Mouse (Mus musculus) liver, postnatal 0 days (tissue): Measurements from ENCODE around the gene Sp7. TPM values are rescaled to one million over a fixed set of nuclear protein-coding genes. Genes with fewer than 3 reads are reported as not detected.

ENCODE experiments used
- ATAC-seq: fragments of 200-750 bp; cut with Nextera tagmentation; 2 replicates; pipeline ENCODE4 v1.8.0; 2017; ENCODE audit warnings: mild to moderate bottlenecking, moderate library complexity
- DNase-seq: peaks from one replicate; pipeline ENCODE4 v3.0.0-alpha.2; 2016
- H3K27ac ChIP-seq: fragments of 300-500 bp; sonication (generic); 2 replicates; pipeline ENCODE4 v1.5.1; 2014; ENCODE audit warnings: antibody characterized with exemption, moderate library complexity, mild to moderate bottlenecking, low read depth
- H3K27me3 ChIP-seq: fragments of 300-500 bp; sonication (generic); 2 replicates; pipeline ENCODE4 v1.6.1; 2014; ENCODE audit warnings: low read length, control low read depth, mixed read lengths; ENCODE audit not compliant: insufficient read depth
- H3K36me3 ChIP-seq: fragments of 300-500 bp; sonication (generic); replicated peaks from 2 replicates; pipeline ENCODE4 v1.6.1; 2014; ENCODE audit warnings: mild to moderate bottlenecking, control low read depth, low read length, moderate library complexity, mixed read lengths; ENCODE audit not compliant: insufficient read depth
- H3K4me1 ChIP-seq: fragments of 300-500 bp; sonication (generic); 2 replicates; pipeline ENCODE4 v1.6.1; 2014; ENCODE audit warnings: antibody characterized with exemption, mild to moderate bottlenecking, control low read depth; ENCODE audit not compliant: insufficient read depth
- H3K4me2 ChIP-seq: fragments of 300-500 bp; sonication (generic); 2 replicates; pipeline ENCODE4 v1.6.1; 2014; ENCODE audit warnings: low read depth, mild to moderate bottlenecking, low read length, moderate library complexity, mixed read lengths
- H3K4me3 ChIP-seq: fragments of 300-500 bp; sonication (generic); 2 replicates; pipeline ENCODE4 v1.5.1; 2014; ENCODE audit warnings: low read depth, low read length
- H3K9ac ChIP-seq: fragments of 300-500 bp; sonication (generic); replicated peaks from 2 replicates; pipeline ENCODE4 v1.6.1; 2014; ENCODE audit warnings: mild to moderate bottlenecking, moderate library complexity
- H3K9me3 ChIP-seq: fragments of 300-500 bp; sonication (generic); 2 replicates; pipeline ENCODE4 v1.6.1; 2016; ENCODE audit warnings: mild to moderate bottlenecking, control low read depth, low read length, mixed read lengths
- CTCF ChIP-seq: sonication (generic); IDR thresholded peaks from 2 replicates; pipeline ENCODE4 v1.5.1; 2016; ENCODE audit warnings: antibody characterized with exemption, low read depth
- EP300 ChIP-seq: IDR thresholded peaks from 2 replicates; pipeline ENCODE4 v1.6.1; 2016; ENCODE audit warnings: antibody characterized with exemption, low read depth, mild to moderate bottlenecking
- WGBS: fragments of 180-500 bp; shearing (Covaris S2); extraction: QIAGEN DNeasy Blood & Tissue Kit; methylation state at CpG from one replicate; pipeline ENCODE4 v1.1.7; 2014; ENCODE audit not compliant: insufficient replicate concordance; 5-methylcytosine and 5-hydroxymethylcytosine counted together
- polyA plus RNA-seq: library from polyadenylated mRNA; unstranded; fragments of >200 nt; fragmentation: Nextera tagmentation; extraction: Ambion mirVana; gene quantifications from 2 replicates; pipeline ENCODE4 v1.2.1, GENCODE M21; 2015

Gene Sp7
- polyA plus RNA-seq, 1 experiment from 2014 or later, result not detected

DNA sequence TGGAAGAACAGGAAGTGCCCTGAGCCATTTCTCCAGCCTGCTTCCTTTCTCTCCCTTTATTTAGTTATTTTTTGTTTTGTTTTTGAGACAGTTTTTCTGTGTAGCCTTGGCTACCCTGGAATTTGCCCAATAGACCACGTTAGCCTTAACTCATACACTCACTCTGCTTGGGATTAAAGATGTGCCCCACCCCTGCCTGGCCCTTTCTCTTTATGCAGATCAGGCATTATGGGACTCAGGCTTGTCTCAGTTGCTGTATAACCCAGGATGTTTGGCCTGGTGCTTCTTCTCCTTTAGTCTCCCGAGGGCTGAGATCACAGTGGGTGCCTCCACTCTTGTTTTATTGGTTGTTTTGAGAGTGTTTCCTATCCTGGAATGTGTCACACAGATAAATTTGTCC lies 25.5 kb upstream of the Sp7 start:
- no peaks in the 10 kb centered on the region for H3K27me3 ChIP-seq
- no peak overlapping the region for H3K9ac ChIP-seq
- ATAC-seq (no peak), DNase-seq (no peak)
- H3K4me1 ChIP-seq, result peaks cover 35% of the 10 kb centered on the region
- no peak for TF ChIP-seq CTCF
- TF ChIP-seq EP300, result no peak
- WGBS, result 49% methylated on average over 2 of the region's 2 CpGs
- no peak overlapping the region for H3K4me2 ChIP-seq
- H3K27ac ChIP-seq, result peak overlapping the region; percentile 64
- H3K36me3 ChIP-seq, result no peaks in the 10 kb centered on the region
- no peaks in the 10 kb centered on the region for H3K9me3 ChIP-seq
- no peak overlapping the region for H3K4me3 ChIP-seq

GRCm38 (mm10) chr15:102388942-102389341 lies 22.0 kb upstream of the Sp7 start:
- no peak overlapping the region for H3K27ac ChIP-seq
- ATAC-seq, result no peak
- no peak for DNase-seq
- H3K4me2 ChIP-seq, result no peak overlapping the region
- WGBS, result 66% methylated on average over 3 of the region's 3 CpGs
- no peaks in the 10 kb centered on the region for H3K36me3 ChIP-seq
- peaks cover 17% of the 10 kb centered on the region for H3K4me1 ChIP-seq
- no peaks in the 10 kb centered on the region for H3K27me3 ChIP-seq
- H3K4me3 ChIP-seq, result no peak overlapping the region
- H3K9me3 ChIP-seq, result no peaks in the 10 kb centered on the region
- H3K9ac ChIP-seq, result no peak overlapping the region
- no peak for TF ChIP-seq CTCF
- TF ChIP-seq EP300, result no peak

DNA sequence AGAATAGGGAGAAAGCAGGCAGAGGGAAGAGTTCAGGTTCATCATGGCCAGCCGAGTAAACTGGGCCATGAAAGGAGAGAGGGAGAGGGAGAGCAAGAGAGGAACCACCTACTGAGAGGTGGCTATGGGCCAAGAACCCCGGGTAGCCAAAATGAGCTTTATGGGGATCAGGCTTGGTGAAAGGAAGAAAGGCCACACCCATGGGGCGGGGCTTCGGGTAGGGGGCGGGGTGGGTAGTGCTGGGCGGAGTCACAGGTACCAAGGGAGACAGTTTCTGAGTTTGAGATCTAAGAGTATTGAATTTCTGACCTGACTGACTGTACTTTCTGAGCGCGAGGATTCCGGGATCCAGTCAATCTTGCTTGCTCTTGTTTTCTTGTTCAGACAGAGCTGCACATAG lies 19.7 kb upstream of the Sp7 start:
- no peaks in the 10 kb centered on the region for H3K9me3 ChIP-seq
- TF ChIP-seq CTCF (no peak), EP300 (no peak)
- peak; percentile 35; the same call in 1 of the 2 replicates for ATAC-seq
- no peaks in the 10 kb centered on the region for H3K36me3 ChIP-seq
- peak; percentile 77 for DNase-seq
- H3K27me3 ChIP-seq, result no peaks in the 10 kb centered on the region
- H3K27ac ChIP-seq, result no peak overlapping the region
- H3K9ac ChIP-seq, result no peak overlapping the region
- 45% methylated on average over 9 of the region's 9 CpGs for WGBS
- peaks cover 3% of the 10 kb centered on the region; the same call in 1 of the 2 replicates for H3K4me1 ChIP-seq
- H3K4me3 ChIP-seq, result no peak overlapping the region
- H3K4me2 ChIP-seq, result no peak overlapping the region

DNA sequence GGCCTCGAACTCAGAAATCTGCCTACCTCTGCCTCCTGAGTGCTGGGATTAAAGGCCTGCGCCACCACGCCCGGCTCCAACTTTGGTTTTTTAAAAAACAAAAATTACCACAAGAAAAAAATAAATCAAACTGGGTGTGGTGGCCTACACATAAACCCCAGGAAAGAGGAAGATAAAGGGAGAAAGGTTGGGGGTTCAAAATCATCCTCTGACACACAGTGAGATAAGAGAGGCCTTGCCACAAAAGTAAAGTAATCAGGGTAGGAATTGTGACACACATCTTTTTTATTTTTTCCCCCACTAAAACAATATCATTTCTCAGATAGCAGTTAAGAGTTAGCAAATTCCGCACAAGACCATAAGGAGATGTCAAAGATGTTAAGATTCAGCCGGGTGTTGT lies 16.7 kb upstream of the Sp7 start:
- H3K9me3 ChIP-seq, result no peaks in the 10 kb centered on the region
- no peak for ATAC-seq
- no peak overlapping the region for H3K9ac ChIP-seq
- no peak overlapping the region for H3K27ac ChIP-seq
- H3K4me2 ChIP-seq, result no peak overlapping the region
- WGBS, result 64% methylated on average over 6 of the region's 6 CpGs
- no peak for DNase-seq
- H3K4me3 ChIP-seq, result no peak overlapping the region
- TF ChIP-seq EP300, result no peak
- TF ChIP-seq CTCF, result no peak
- H3K27me3 ChIP-seq, result no peaks in the 10 kb centered on the region
- no peaks in the 10 kb centered on the region for H3K36me3 ChIP-seq
- H3K4me1 ChIP-seq, result peaks cover 3% of the 10 kb centered on the region; the same call in 1 of the 2 replicates

GRCm38 (mm10) chr15:102381575-102381974 lies 14.6 kb upstream of the Sp7 start:
- Histone ChIP-seq H3K4me3 (no peak overlapping the region), H3K36me3 (no peaks in the 10 kb centered on the region), H3K27ac (no peak overlapping the region), H3K27me3 (no peaks in the 10 kb centered on the region), H3K9ac (no peak overlapping the region), H3K4me1 (peaks cover 9% of the 10 kb centered on the region), H3K9me3 (no peaks in the 10 kb centered on the region), H3K4me2 (no peak overlapping the region)
- under 1% methylated on average over 7 of the region's 7 CpGs for WGBS
- DNase-seq (peak; percentile 87), ATAC-seq (peak; percentile 30; the same call in 1 of the 2 replicates)
- TF ChIP-seq EP300 (no peak), CTCF (peak; percentile 99)

GRCm38 (mm10) chr15:102377810-102378262 lies 10.9 kb upstream of the Sp7 start:
- ATAC-seq, result 0 out of 2 replicates have a peak, but pooled peaks have one; percentile 21
- Histone ChIP-seq H3K4me1 (peaks cover 13% of the 10 kb centered on the region), H3K36me3 (no peaks in the 10 kb centered on the region), H3K4me3 (peak overlapping the region; percentile 65; the same call in 1 of the 2 replicates), H3K9me3 (no peaks in the 10 kb centered on the region), H3K4me2 (peak overlapping the region; percentile 98), H3K27me3 (no peaks in the 10 kb centered on the region), H3K27ac (peak overlapping the region; percentile 29; the same call in 1 of the 2 replicates), H3K9ac (0 out of 2 replicates have a peak overlapping the region, but pooled peaks have one; percentile 9)
- 8% methylated on average over 10 of the region's 10 CpGs for WGBS
- no peak for TF ChIP-seq CTCF
- 0 out of 2 replicates have a peak, but pooled peaks have one; percentile 26 for TF ChIP-seq EP300
- DNase-seq, result no peak

DNA sequence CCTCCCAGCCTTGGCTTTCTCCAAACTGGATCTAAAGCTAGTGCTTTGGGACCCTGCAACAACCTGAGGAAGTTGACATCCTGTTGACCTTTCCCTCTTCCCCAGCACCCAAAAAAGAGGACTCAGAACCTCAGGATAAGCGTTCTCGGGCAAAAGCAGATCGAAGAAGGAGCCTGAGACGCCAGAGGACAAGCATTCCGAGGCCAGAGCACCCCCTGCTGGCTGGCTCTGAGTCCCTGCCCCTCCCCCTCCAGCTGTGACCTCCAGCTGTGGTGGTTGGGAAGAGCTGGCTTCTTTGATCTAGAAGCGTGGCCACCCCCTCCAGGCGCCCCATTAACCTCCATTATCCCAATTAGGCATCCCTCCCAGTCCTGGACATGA lies 10.2 kb upstream of the Sp7 start:
- 0% methylated on average over 7 of the region's 7 CpGs for WGBS
- peak overlapping the region; percentile 65 for H3K4me3 ChIP-seq
- TF ChIP-seq CTCF (peak; percentile 96), EP300 (no peak)
- H3K36me3 ChIP-seq, result no peaks in the 10 kb centered on the region
- no peaks in the 10 kb centered on the region for H3K9me3 ChIP-seq
- H3K9ac ChIP-seq, result peak overlapping the region; percentile 67
- peak overlapping the region; percentile 98 for H3K4me2 ChIP-seq
- peak overlapping the region; percentile 60; the same call in 1 of the 2 replicates for H3K27ac ChIP-seq
- ATAC-seq, result peak; percentile 88
- peaks cover 13% of the 10 kb centered on the region for H3K4me1 ChIP-seq
- peak; percentile 92 for DNase-seq
- no peaks in the 10 kb centered on the region for H3K27me3 ChIP-seq
